Mouse (Mus musculus): ENCODE results near the gene Lrrc51.

Lrrc51 gene

GRCm38 (mm10) chr7:101884160-101884559, 49.5 kb downstream of the Lrrc51 start:
- no peak for DNase-seq (ENCODE audit: low read depth, low spot score)

GRCm38 (mm10) chr7:101882413-101883154, 51.1 kb downstream of the Lrrc51 start:
- no peak for DNase-seq (ENCODE audit: low read depth, low spot score)

- DNase-seq (ENCODE audit: low read depth, low spot score), result no peak
These were observed 52.8 kb downstream of the Lrrc51 start for GRCm38 (mm10) chr7:101880855-101881254.

- DNase-seq (ENCODE audit: low read depth, low spot score), result no peak
These were observed 57.7 kb downstream of the Lrrc51 start for GRCm38 (mm10) chr7:101875978-101876377.

- DNase-seq (ENCODE audit: low read depth, low spot score), result no peak
These were observed 62.4 kb downstream of the Lrrc51 start for GRCm38 (mm10) chr7:101871296-101871695.

- no peak for DNase-seq (ENCODE audit: low read depth, low spot score)
These were observed 63.1 kb downstream of the Lrrc51 start, which contains the start of gene Folr1 for GRCm38 (mm10) chr7:101870629-101871028. Gene Folr1, minus strand, starts transcription at chr7:101870788.

GRCm38 (mm10) chr7:101869163-101869500, 64.6 kb downstream of the Lrrc51 start:
- no peak for DNase-seq (ENCODE audit: low read depth, low spot score)

GRCm38 (mm10) chr7:101868241-101869162, 65.2 kb downstream of the Lrrc51 start:
- no peak for DNase-seq (ENCODE audit: low read depth, low spot score)

- no peak for DNase-seq (ENCODE audit: low read depth, low spot score)
These were observed 66.2 kb downstream of the Lrrc51 start for GRCm38 (mm10) chr7:101867482-101867881.

- no peak for DNase-seq (ENCODE audit: low read depth, low spot score)
These were observed 67.0 kb downstream of the Lrrc51 start for GRCm38 (mm10) chr7:101866491-101867265.

- no peak for DNase-seq (ENCODE audit: low read depth, low spot score)
These were observed 70.3 kb downstream of the Lrrc51 start, which contains the start of gene Anapc15 for GRCm38 (mm10) chr7:101863415-101863814. Gene Anapc15, plus strand, starts transcription at chr7:101863715.

Measured in WW6 (cell line).